Mouse (Mus musculus): Measurements from ENCODE around the gene Fgfr1op2. TPM values are rescaled to one million over a fixed set of nuclear protein-coding genes. Genes with fewer than 3 reads are reported as not detected.

Gene Fgfr1op2
- total and polyA plus RNA-seq, 3 experiments: 70.6 to 189 (median 130) TPM

- no peak for TF ChIP-seq CTCF (IDR thresholded peaks at IDR 0.05; ENCODE audit: low read depth, low read length)
- no peak for ATAC-seq (ENCODE audit: extremely low read depth, insufficient number of reproducible peaks, low FRiP score, poor library complexity, severe bottlenecking)
- no peak overlapping the region for H3K4me3 ChIP-seq (ENCODE audit: low read depth, low read length)
Observed at GRCm38 (mm10) chr6:146611897-146612296, 34.9 kb downstream of the Fgfr1op2 start.

GRCm38 (mm10) chr6:146612736-146613135 is 35.7 kb downstream of the Fgfr1op2 start:
- Histone ChIP-seq H3K4me3 (ENCODE audit: low read depth, low read length) (no peak overlapping the region), H3K4me1 (ENCODE audit: insufficient read depth, low read depth, low read length) (no peaks in the 10 kb centered on the region), H3K27me3 (ENCODE audit: insufficient read depth, low read length) (no peaks in the 10 kb centered on the region), H3K36me3 (replicated peaks) (peaks cover 95% of the 10 kb centered on the region), H3K9me3 (replicated peaks) (no peaks in the 10 kb centered on the region)
- ATAC-seq (ENCODE audit: extremely low read depth, insufficient number of reproducible peaks, low FRiP score, poor library complexity, severe bottlenecking): no peak
- DNase-seq (ENCODE audit: low spot score): no peak
- TF ChIP-seq GATA2 (IDR thresholded peaks at IDR 0.05; ENCODE audit: borderline replicate concordance, low read depth, low read length): no peak
- TF ChIP-seq TAL1 (conservative IDR thresholded peaks at IDR 0.05; ENCODE audit: low read depth, low read length): no peak
- no peak for TF ChIP-seq GATA1 (IDR thresholded peaks at IDR 0.05; ENCODE audit: borderline replicate concordance, low read length)
- no peak for TF ChIP-seq POLR2AphosphoS5 (IDR thresholded peaks at IDR 0.05; ENCODE audit: insufficient replicate concordance, low read depth, low read length)
- TF ChIP-seq CTCF (IDR thresholded peaks at IDR 0.05; ENCODE audit: low read depth, low read length): no peak

More at GRCm38 (mm10) chr6:146611897-146612296, 34.9 kb downstream of the Fgfr1op2 start:
- Histone ChIP-seq H3K4me1 (ENCODE audit: insufficient read depth, low read depth, low read length) (no peaks in the 10 kb centered on the region), H3K27me3 (ENCODE audit: insufficient read depth, low read length) (no peaks in the 10 kb centered on the region), H3K9me3 (replicated peaks) (no peaks in the 10 kb centered on the region), H3K36me3 (replicated peaks) (peaks cover 95% of the 10 kb centered on the region)
- DNase-seq (ENCODE audit: low spot score): no peak

- no peaks in the 10 kb centered on the region for H3K4me1 ChIP-seq (ENCODE audit: insufficient read depth, low read depth, low read length)
- no peaks in the 10 kb centered on the region for H3K9me3 ChIP-seq (replicated peaks)
- no peak for ATAC-seq (ENCODE audit: extremely low read depth, insufficient number of reproducible peaks, low FRiP score, poor library complexity, severe bottlenecking)
- DNase-seq (ENCODE audit: low spot score): no peak
- H3K36me3 ChIP-seq (replicated peaks): peaks cover 95% of the 10 kb centered on the region
- H3K27me3 ChIP-seq (ENCODE audit: insufficient read depth, low read length): no peaks in the 10 kb centered on the region
- TF ChIP-seq CTCF (IDR thresholded peaks at IDR 0.05; ENCODE audit: low read depth, low read length) (0 out of 2 replicates have a peak, but pooled peaks have one; percentile 5), POLR2AphosphoS5 (IDR thresholded peaks at IDR 0.05; ENCODE audit: insufficient replicate concordance, low read depth, low read length) (no peak), GATA1 (IDR thresholded peaks at IDR 0.05; ENCODE audit: borderline replicate concordance, low read length) (no peak)
- no peak overlapping the region for H3K4me3 ChIP-seq (ENCODE audit: low read depth, low read length)
Observed at GRCm38 (mm10) chr6:146613907-146614306, 36.9 kb downstream of the Fgfr1op2 start.

- H3K9me3 ChIP-seq (replicated peaks): no peaks in the 10 kb centered on the region
- DNase-seq (ENCODE audit: low spot score): no peak
- H3K36me3 ChIP-seq (replicated peaks): peaks cover 93% of the 10 kb centered on the region
- H3K27me3 ChIP-seq (ENCODE audit: insufficient read depth, low read length): no peaks in the 10 kb centered on the region
- no peaks in the 10 kb centered on the region for H3K4me1 ChIP-seq (ENCODE audit: insufficient read depth, low read depth, low read length)
- TF ChIP-seq TAL1 (conservative IDR thresholded peaks at IDR 0.05; ENCODE audit: low read depth, low read length) (no peak), POLR2AphosphoS5 (IDR thresholded peaks at IDR 0.05; ENCODE audit: insufficient replicate concordance, low read depth, low read length) (no peak), GATA2 (IDR thresholded peaks at IDR 0.05; ENCODE audit: borderline replicate concordance, low read depth, low read length) (no peak), GATA1 (IDR thresholded peaks at IDR 0.05; ENCODE audit: borderline replicate concordance, low read length) (no peak), CTCF (IDR thresholded peaks at IDR 0.05; ENCODE audit: low read depth, low read length) (no peak)
- H3K4me3 ChIP-seq (ENCODE audit: low read depth, low read length): no peak overlapping the region
- no peak for ATAC-seq (ENCODE audit: extremely low read depth, insufficient number of reproducible peaks, low FRiP score, poor library complexity, severe bottlenecking)
Observed at GRCm38 (mm10) chr6:146614541-146614940, 37.5 kb downstream of the Fgfr1op2 start.

- Histone ChIP-seq H3K4me3 (ENCODE audit: low read depth, low read length) (no peak overlapping the region), H3K9me3 (replicated peaks) (no peaks in the 10 kb centered on the region), H3K4me1 (ENCODE audit: insufficient read depth, low read depth, low read length) (no peaks in the 10 kb centered on the region), H3K36me3 (replicated peaks) (peaks cover 92% of the 10 kb centered on the region), H3K27me3 (ENCODE audit: insufficient read depth, low read length) (no peaks in the 10 kb centered on the region)
- ATAC-seq (ENCODE audit: extremely low read depth, insufficient number of reproducible peaks, low FRiP score, poor library complexity, severe bottlenecking) (no peak), DNase-seq (ENCODE audit: low spot score) (no peak)
- TF ChIP-seq CTCF (IDR thresholded peaks at IDR 0.05; ENCODE audit: low read depth, low read length) (no peak), TAL1 (conservative IDR thresholded peaks at IDR 0.05; ENCODE audit: low read depth, low read length) (no peak), GATA1 (IDR thresholded peaks at IDR 0.05; ENCODE audit: borderline replicate concordance, low read length) (no peak), GATA2 (IDR thresholded peaks at IDR 0.05; ENCODE audit: borderline replicate concordance, low read depth, low read length) (no peak), POLR2AphosphoS5 (IDR thresholded peaks at IDR 0.05; ENCODE audit: insufficient replicate concordance, low read depth, low read length) (no peak)
Observed at GRCm38 (mm10) chr6:146615891-146616290, 38.9 kb downstream of the Fgfr1op2 start.

- H3K4me3 ChIP-seq (ENCODE audit: low read depth, low read length): no peak overlapping the region
- ATAC-seq (ENCODE audit: extremely low read depth, insufficient number of reproducible peaks, low FRiP score, poor library complexity, severe bottlenecking): no peak
- DNase-seq (ENCODE audit: low spot score): no peak
- TF ChIP-seq TAL1 (conservative IDR thresholded peaks at IDR 0.05; ENCODE audit: low read depth, low read length) (no peak), POLR2AphosphoS5 (IDR thresholded peaks at IDR 0.05; ENCODE audit: insufficient replicate concordance, low read depth, low read length) (no peak), CTCF (IDR thresholded peaks at IDR 0.05; ENCODE audit: low read depth, low read length) (no peak), GATA2 (IDR thresholded peaks at IDR 0.05; ENCODE audit: borderline replicate concordance, low read depth, low read length) (no peak), GATA1 (IDR thresholded peaks at IDR 0.05; ENCODE audit: borderline replicate concordance, low read length) (no peak)
- H3K9me3 ChIP-seq (replicated peaks): no peaks in the 10 kb centered on the region
- H3K36me3 ChIP-seq (replicated peaks): peaks cover 95% of the 10 kb centered on the region
- H3K4me1 ChIP-seq (ENCODE audit: insufficient read depth, low read depth, low read length): no peaks in the 10 kb centered on the region
- no peaks in the 10 kb centered on the region for H3K27me3 ChIP-seq (ENCODE audit: insufficient read depth, low read length)
Observed at GRCm38 (mm10) chr6:146616670-146617069, 39.7 kb downstream of the Fgfr1op2 start.

- Histone ChIP-seq H3K4me1 (ENCODE audit: insufficient read depth, low read depth, low read length) (peaks cover 36% of the 10 kb centered on the region), H3K27me3 (ENCODE audit: insufficient read depth, low read length) (no peaks in the 10 kb centered on the region), H3K4me3 (ENCODE audit: low read depth, low read length) (no peak overlapping the region), H3K9me3 (replicated peaks) (no peaks in the 10 kb centered on the region), H3K36me3 (replicated peaks) (peaks cover 66% of the 10 kb centered on the region)
- DNase-seq (ENCODE audit: low spot score) (no peak), ATAC-seq (ENCODE audit: extremely low read depth, insufficient number of reproducible peaks, low FRiP score, poor library complexity, severe bottlenecking) (no peak)
- TF ChIP-seq CTCF (IDR thresholded peaks at IDR 0.05; ENCODE audit: low read depth, low read length) (no peak), GATA2 (IDR thresholded peaks at IDR 0.05; ENCODE audit: borderline replicate concordance, low read depth, low read length) (no peak), TAL1 (conservative IDR thresholded peaks at IDR 0.05; ENCODE audit: low read depth, low read length) (no peak), POLR2AphosphoS5 (IDR thresholded peaks at IDR 0.05; ENCODE audit: insufficient replicate concordance, low read depth, low read length) (no peak), GATA1 (IDR thresholded peaks at IDR 0.05; ENCODE audit: borderline replicate concordance, low read length) (no peak)
Observed at GRCm38 (mm10) chr6:146628123-146628522, 51.1 kb downstream of the Fgfr1op2 start.

Data from G1E (cell line).